Mouse (Mus musculus) E14TG2a.4 (cell line): ENCODE measurements at regions not wholly inside any gene's neighbourhood (a gene's known extent, or its start where the extent isn't known, plus 50 kb on each side); places are given as distances from the start of the nearest gene placed in this dataset.

Experiments
- CTCF ChIP-seq: conservative IDR thresholded peaks from 2 replicates; pipeline ENCODE4 v1.5.1; 2014; ENCODE audit warnings: low read length
- POU5F1 ChIP-seq: IDR thresholded peaks from 2 replicates; pipeline ENCODE4 v1.6.1; 2014; ENCODE audit warnings: low read length, borderline replicate concordance

DNA sequence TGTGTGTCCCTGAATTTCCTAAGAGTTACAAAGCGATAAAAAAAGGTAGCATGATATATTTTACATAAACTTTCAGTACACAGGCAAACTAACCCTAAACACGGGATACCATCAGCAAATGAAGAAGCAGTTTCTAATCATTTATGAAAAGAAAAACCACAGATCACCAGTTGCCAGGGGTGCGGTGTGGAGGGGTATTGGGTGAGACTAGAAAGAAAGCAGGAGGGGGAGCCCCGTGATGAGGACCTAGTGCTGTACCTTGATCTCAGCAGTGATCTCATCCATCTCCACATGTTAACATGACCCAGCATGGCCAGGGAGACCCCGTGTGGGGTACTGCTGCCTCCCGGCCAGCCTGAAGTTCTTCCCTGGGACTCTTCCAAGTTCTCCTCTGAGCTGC is 77.7 kb upstream of the Smarcad1 start:
- TF ChIP-seq CTCF (no peak), POU5F1 (no peak)
